Mouse (Mus musculus): ENCODE results near the gene Eif2b5. TPM values are rescaled to one million over a fixed set of nuclear protein-coding genes. Genes with fewer than 3 reads are reported as not detected.

Eif2b5 gene
- polyA plus RNA-seq, 1 experiment from 2014 or later, result 37.2 TPM

- no peak overlapping the region for H3K9ac ChIP-seq (ENCODE audit: low read depth, low read length)
Measured at GRCm38 (mm10) chr16:20493452-20493851, 5.2 kb upstream of the Eif2b5 start.

DNA sequence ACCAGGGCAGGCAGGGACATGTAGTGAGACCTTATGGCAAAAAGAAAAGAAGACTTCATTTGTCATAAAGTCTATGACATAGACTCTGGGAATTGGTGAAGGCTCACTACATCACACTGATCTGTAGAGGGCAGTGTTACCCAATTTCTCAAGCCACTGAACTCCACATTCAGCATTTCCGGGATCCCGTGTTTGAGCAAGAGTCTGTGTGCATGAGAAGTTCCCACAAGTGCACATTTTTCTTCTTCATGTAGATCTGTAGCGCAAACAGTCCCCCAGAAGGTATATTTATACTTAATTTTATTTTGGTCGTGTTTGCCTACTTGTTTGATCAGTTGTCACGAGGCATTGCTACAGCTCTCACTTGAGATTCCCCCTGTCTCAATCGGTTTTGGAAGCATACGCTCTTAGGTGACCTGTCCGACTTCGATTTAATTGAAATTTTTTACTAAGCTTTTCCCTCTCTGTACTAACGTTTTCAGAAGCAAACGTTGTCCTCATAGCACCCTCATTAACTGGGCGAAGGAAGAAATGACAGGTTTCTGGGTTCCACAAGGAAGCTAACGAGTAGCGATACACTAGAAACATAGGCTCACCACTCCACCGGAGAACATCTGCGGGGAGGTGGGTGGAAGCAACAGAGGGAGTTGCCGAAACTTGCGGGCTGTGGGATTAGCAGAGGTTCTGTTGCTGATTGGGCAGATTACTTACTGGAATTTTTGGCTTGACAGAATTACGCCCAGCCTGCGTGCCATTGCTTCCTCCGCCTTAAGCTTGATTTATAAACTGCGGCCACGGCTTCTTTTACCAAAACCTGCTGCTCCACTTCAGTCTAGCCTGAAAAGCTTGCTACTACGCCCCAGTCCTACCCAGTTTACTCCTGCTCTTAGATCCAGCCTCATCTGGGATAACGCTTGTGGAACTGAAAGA, 1.7 kb upstream of the Eif2b5 start:
- H3K9me3 ChIP-seq (ENCODE audit: control insufficient read depth), result no peaks in the 10 kb centered on the region
- H3K27me3 ChIP-seq (replicated peaks; ENCODE audit: control insufficient read depth, insufficient read depth, low read length), result no peaks in the 10 kb centered on the region
- H3K4me2 ChIP-seq (replicated peaks; ENCODE audit: low read depth), result peak overlapping the region; percentile 74
- H3K4me3 ChIP-seq (ENCODE audit: low read depth, low read length), result peak overlapping the region; percentile 37
- H3K4me1 ChIP-seq (replicated peaks; ENCODE audit: control insufficient read depth, insufficient read depth, low read length), result peaks cover 8% of the 10 kb centered on the region; the same call in 1 of the 2 replicates
- peak overlapping the region; percentile 11; the same call in 1 of the 2 replicates for H3K27ac ChIP-seq (ENCODE audit: low read depth, low read length)
- WGBS, result 27% methylated on average over 25 of the region's 25 CpGs
- H3K36me3 ChIP-seq (ENCODE audit: control insufficient read depth, insufficient read depth), result peaks cover 10% of the 10 kb centered on the region
- peak; percentile 88 for TF ChIP-seq CTCF (IDR thresholded peaks at IDR 0.05; ENCODE audit: low read depth)
- H3K9ac ChIP-seq (ENCODE audit: low read depth, low read length), result peak overlapping the region; percentile 27; the same call in 1 of the 2 replicates
- ATAC-seq, result peak; percentile 32; the same call in 1 of the 2 replicates

More at GRCm38 (mm10) chr16:20493452-20493851, 5.2 kb upstream of the Eif2b5 start:
- H3K4me2 ChIP-seq (replicated peaks; ENCODE audit: low read depth), result no peak overlapping the region
- H3K4me3 ChIP-seq (ENCODE audit: low read depth, low read length), result no peak overlapping the region
- ATAC-seq, result no peak
- TF ChIP-seq CTCF (IDR thresholded peaks at IDR 0.05; ENCODE audit: low read depth), result no peak
- WGBS, result 70% methylated on average over 2 of the region's 2 CpGs
- no peaks in the 10 kb centered on the region for H3K27me3 ChIP-seq (replicated peaks; ENCODE audit: control insufficient read depth, insufficient read depth, low read length)
- no peaks in the 10 kb centered on the region for H3K9me3 ChIP-seq (ENCODE audit: control insufficient read depth)
- H3K36me3 ChIP-seq (ENCODE audit: control insufficient read depth, insufficient read depth), result no peaks in the 10 kb centered on the region
- 0 out of 2 replicates have a peak, but pooled peaks cover 5% of the 10 kb centered on the region for H3K4me1 ChIP-seq (replicated peaks; ENCODE audit: control insufficient read depth, insufficient read depth, low read length)
- no peak overlapping the region for H3K27ac ChIP-seq (ENCODE audit: low read depth, low read length)

GRCm38 (mm10) chr16:20497980-20498676, 489 bp upstream of the Eif2b5 start:
- peaks cover 8% of the 10 kb centered on the region; the same call in 1 of the 2 replicates for H3K4me1 ChIP-seq (replicated peaks; ENCODE audit: control insufficient read depth, insufficient read depth, low read length)
- no peak for TF ChIP-seq CTCF (IDR thresholded peaks at IDR 0.05; ENCODE audit: low read depth)
- peaks cover 22% of the 10 kb centered on the region for H3K36me3 ChIP-seq (ENCODE audit: control insufficient read depth, insufficient read depth)
- peak overlapping the region; percentile 82 for H3K4me3 ChIP-seq (ENCODE audit: low read depth, low read length)
- 12% methylated on average over 16 of the region's 16 CpGs for WGBS
- H3K4me2 ChIP-seq (replicated peaks; ENCODE audit: low read depth), result peak overlapping the region; percentile 89
- no peaks in the 10 kb centered on the region for H3K9me3 ChIP-seq (ENCODE audit: control insufficient read depth)
- H3K27ac ChIP-seq (ENCODE audit: low read depth, low read length), result peak overlapping the region; percentile 35; the same call in 1 of the 2 replicates
- peak overlapping the region; percentile 88; the same call in 1 of the 2 replicates for H3K9ac ChIP-seq (ENCODE audit: low read depth, low read length)
- H3K27me3 ChIP-seq (replicated peaks; ENCODE audit: control insufficient read depth, insufficient read depth, low read length), result no peaks in the 10 kb centered on the region
- ATAC-seq, result no peak; the same call in 1 of the 2 replicates

DNA sequence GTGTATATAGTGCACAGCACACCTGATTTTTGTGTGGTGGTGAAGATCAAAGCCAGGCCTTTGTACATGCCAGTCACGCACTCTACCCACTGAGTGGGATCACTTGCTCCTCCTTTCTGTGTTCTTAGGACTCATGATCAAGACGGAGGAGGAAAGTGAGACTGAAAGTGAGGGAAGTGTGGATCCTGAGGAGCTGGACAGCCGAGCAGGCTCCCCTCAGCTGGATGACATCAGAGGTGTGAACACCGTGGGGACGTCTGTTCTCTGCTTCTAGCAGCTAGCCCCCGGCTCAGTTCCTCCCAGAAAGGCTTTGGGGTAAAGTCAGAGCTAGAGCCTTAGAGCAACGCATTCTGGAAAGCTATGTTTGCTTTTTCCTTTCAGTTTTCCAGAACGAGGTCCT, 7.4 kb downstream of the Eif2b5 start:
- no peaks in the 10 kb centered on the region for H3K27me3 ChIP-seq (replicated peaks; ENCODE audit: control insufficient read depth, insufficient read depth, low read length)
- no peak overlapping the region for H3K4me2 ChIP-seq (replicated peaks; ENCODE audit: low read depth)
- H3K27ac ChIP-seq (ENCODE audit: low read depth, low read length), result no peak overlapping the region; the same call in 1 of the 2 replicates
- no peak overlapping the region for H3K9ac ChIP-seq (ENCODE audit: low read depth, low read length)
- no peak overlapping the region for H3K4me3 ChIP-seq (ENCODE audit: low read depth, low read length)
- no peaks in the 10 kb centered on the region for H3K9me3 ChIP-seq (ENCODE audit: control insufficient read depth)
- 83% methylated on average over 8 of the region's 8 CpGs for WGBS
- no peak for ATAC-seq
- no peak for TF ChIP-seq CTCF (IDR thresholded peaks at IDR 0.05; ENCODE audit: low read depth)
- no peaks in the 10 kb centered on the region for H3K4me1 ChIP-seq (replicated peaks; ENCODE audit: control insufficient read depth, insufficient read depth, low read length)
- H3K36me3 ChIP-seq (ENCODE audit: control insufficient read depth, insufficient read depth), result peaks cover 90% of the 10 kb centered on the region

- TF ChIP-seq CTCF (IDR thresholded peaks at IDR 0.05; ENCODE audit: low read depth), result peak; percentile 77
- no peak overlapping the region for H3K4me2 ChIP-seq (replicated peaks; ENCODE audit: low read depth)
- H3K9ac ChIP-seq (ENCODE audit: low read depth, low read length), result no peak overlapping the region
- WGBS, result 73% methylated on average over 3 of the region's 3 CpGs
- peaks cover 60% of the 10 kb centered on the region for H3K36me3 ChIP-seq (ENCODE audit: control insufficient read depth, insufficient read depth)
- H3K4me1 ChIP-seq (replicated peaks; ENCODE audit: control insufficient read depth, insufficient read depth, low read length), result no peaks in the 10 kb centered on the region
- no peak for ATAC-seq
- H3K4me3 ChIP-seq (ENCODE audit: low read depth, low read length), result no peak overlapping the region
- no peak overlapping the region for H3K27ac ChIP-seq (ENCODE audit: low read depth, low read length)
- no peaks in the 10 kb centered on the region for H3K9me3 ChIP-seq (ENCODE audit: control insufficient read depth)
- H3K27me3 ChIP-seq (replicated peaks; ENCODE audit: control insufficient read depth, insufficient read depth, low read length), result no peaks in the 10 kb centered on the region
Measured at GRCm38 (mm10) chr16:20509349-20509748, 10.7 kb downstream of the Eif2b5 start.

All from intestine, postnatal 0 days (tissue).